Mouse (Mus musculus) left cerebral cortex, adult 2 months (tissue): ENCODE data around the gene Cnppd1. TPM values are rescaled to one million over a fixed set of nuclear protein-coding genes. Genes with fewer than 3 reads are reported as not detected.

Source experiments
- DNase-seq, 2 experiments: peaks; one replicate each; pipeline ENCODE4 v3.0.0; 2021 to 2022; ENCODE audit warnings: low spot score in 2 of 2, mixed read lengths in 1 of 2; ENCODE audit errors: extremely low spot score in 1 of 2
- H3K27ac ChIP-seq: fragments of 200-600 bp; 2 replicates; pipeline ENCODE4 v1.8.1; 2022
- H3K4me3 ChIP-seq: fragments of 200-600 bp; 2 replicates; pipeline ENCODE4 v1.8.1; 2022
- CTCF ChIP-seq: fragments of 200-600 bp; IDR thresholded peaks from 2 replicates; pipeline ENCODE4 v1.8.1; 2022; ENCODE audit warnings: antibody characterized with exemption, mild to moderate bottlenecking, moderate library complexity
- intact Hi-C: fragments of 180-260 bp; cut with DNase I; formaldehyde crosslinking; loops from one replicate; pipeline ENCODE4 v1.15.1; 2025
- total RNA-seq, 2 experiments: library from RNA; stranded (reverse); gene quantifications; 2 replicates each; pipeline ENCODE4 v1.2.3; 2021

Gene Cnppd1
- total RNA-seq, 2 experiments from 2014 or later, result 32.5 to 36.0 TPM

GRCm38 (mm10) chr1:75145589-75145988 lies 3.1 kb upstream of the Cnppd1 start:
- Histone ChIP-seq H3K4me3 (no peak overlapping the region), H3K27ac (no peak overlapping the region)
- intact Hi-C loops, result no loop called here
- no peak for TF ChIP-seq CTCF
- no peak for DNase-seq

DNA sequence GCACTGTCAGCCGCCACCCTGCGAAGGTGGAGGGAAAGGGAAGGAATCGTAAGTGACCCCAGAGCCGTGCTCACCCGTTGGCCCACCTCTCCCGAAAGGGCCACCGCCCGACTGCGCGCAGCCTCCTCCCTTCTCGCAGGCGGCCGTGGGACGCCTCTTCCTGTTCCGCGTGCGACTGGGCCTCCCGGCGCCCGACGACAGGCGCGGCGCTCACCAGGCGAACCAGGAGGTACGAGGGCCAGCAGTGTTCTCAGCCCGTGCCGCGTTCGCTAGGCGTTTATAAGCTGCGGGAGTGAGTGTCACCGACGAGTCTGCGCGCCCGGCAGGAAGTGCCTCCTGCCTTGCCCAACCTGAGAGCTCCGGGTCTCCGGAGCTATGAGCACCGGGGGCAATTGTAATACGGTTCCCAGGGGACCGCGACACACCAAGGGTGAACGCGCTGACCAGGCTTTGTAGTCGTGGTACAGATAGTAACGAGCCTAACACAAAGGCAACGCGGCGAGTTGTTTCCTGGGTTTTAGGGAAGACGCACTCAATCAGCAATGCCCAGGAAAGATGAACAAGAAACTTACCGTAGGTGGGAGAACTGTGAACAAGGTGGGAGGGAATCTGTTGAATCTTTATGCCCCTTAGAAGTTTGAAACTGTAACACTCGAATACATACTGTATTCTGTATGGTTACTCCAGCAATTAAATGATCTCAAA lies 873 bp downstream of the Cnppd1 start:
- intact Hi-C loops, result loop anchor here (2.0 kb wide), 2 partner anchors 27 to 39 kb away; partner anchors contain the start of genes Abcb6 and Zfand2b

GRCm38 (mm10) chr1:75140601-75141190 lies 1.8 kb downstream of the Cnppd1 start:
- Histone ChIP-seq H3K27ac (peak overlapping the region; percentile 99), H3K4me3 (peak overlapping the region; percentile 77)
- no peak for TF ChIP-seq CTCF
- no peak for DNase-seq
- intact Hi-C loops, result no loop called here

More for the DNA sequence above, 873 bp downstream of the Cnppd1 start:
- DNase-seq, result peak; percentile 60 to 64
- Histone ChIP-seq H3K4me3 (peak overlapping the region; percentile 77), H3K27ac (peak overlapping the region; percentile 99)
- no peak for TF ChIP-seq CTCF

DNA sequence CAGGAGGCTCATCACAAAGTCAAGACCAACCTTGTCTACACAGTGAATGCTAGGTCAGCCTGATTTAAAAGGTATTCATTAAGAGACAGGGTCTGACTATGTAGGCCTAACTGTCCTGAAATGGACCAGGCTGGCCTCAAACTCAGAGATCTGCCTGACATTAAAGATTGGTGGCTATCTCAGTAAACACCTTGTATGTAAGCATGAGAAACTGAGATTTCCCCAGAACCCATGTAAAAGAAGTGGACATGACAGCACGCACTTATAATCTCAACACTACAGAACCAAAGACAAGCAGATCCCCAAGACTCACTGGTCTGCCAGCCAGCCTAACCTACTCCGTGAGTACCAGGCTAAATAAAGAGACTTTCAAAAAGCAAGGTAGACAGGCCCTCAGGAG lies 4.1 kb downstream of the Cnppd1 start:
- Histone ChIP-seq H3K27ac (no peak overlapping the region), H3K4me3 (no peak overlapping the region)
- TF ChIP-seq CTCF, result no peak
- intact Hi-C loops, result no loop called here
- no peak for DNase-seq

DNA sequence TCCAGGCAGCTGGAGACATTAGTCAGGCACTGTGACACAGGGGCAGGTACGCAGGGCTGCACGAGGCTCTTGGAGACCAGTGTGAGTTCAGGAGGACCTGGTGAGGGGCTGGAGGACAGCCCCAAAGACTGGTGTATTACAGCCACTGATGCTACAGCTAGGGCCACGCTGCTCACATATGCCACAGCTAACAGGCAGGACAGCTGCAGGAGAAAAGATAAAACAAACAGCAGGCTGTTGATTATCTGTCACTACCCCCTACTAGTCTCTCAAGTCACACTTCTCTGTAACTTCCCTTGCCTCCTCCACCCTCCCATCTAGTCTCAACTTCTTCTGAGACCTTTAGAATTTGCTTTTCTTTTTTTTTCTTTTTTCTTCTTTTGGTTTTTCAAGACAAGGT lies 5.8 kb downstream of the Cnppd1 start:
- Histone ChIP-seq H3K27ac (no peak overlapping the region), H3K4me3 (no peak overlapping the region)
- no peak for TF ChIP-seq CTCF
- DNase-seq, result no peak
- intact Hi-C loops, result no loop called here

DNA sequence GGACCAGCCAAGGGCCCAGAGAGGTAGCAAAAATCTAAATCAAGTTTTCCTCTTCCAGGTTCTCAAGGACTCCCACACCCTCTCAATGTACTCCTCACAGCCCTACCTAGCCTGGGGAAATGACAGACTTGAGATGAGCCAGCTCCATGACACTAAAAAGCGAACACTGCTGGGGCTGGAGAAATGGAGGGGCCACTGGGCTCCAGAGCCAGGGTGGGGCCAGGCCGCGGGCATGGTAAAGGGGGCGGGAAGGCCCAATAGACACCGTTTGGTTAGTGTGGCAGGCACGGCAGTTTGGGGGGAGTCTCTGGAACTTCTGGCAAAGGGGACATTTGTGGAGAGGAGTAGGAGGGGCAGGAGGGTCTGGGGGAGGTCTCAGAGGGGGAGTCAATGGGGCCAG lies 6.2 kb downstream of the Cnppd1 start:
- no peak for TF ChIP-seq CTCF
- intact Hi-C loops, result no loop called here
- no peak for DNase-seq
- Histone ChIP-seq H3K4me3 (no peak overlapping the region), H3K27ac (no peak overlapping the region)

DNA sequence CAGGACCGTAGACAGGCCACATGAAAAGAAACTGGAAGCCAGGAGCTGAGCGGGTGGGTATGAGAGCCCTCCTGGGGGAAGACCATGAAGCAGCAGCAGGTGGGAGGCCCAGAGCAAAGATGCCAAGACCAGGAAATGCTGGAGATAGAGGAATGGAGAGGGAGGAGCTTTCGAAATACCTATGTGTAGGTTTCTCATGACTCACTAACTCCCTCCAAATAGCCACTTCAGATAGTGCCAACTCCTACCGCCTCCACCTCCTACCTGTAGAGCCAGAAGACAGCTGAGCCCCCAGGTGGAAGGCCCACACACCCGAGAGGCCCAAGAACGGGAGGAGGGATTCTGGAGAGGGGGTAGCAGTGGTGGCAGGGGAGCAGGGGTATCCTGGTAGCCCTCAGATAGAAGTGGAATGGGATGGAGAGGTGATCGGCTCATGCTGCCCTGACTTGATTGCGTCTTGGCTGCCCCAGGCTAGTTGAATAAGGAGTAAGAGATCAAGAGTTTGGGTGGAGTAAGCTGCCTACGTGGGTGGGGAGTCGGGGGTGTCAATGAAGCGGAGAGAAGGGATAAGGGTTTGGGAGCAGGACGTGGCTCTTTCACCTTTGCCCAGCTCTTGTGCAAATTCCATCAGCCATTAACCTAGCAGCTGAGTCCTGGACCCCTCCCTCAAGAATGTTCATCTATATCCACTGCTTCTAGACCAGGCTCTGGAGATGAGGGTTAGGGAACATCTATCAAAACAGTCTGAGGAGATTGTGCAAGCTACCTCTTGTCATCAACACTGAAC lies 8.9 kb downstream of the Cnppd1 start, which contains the start of gene Slc23a3:
Gene Slc23a3 (minus strand): TSS at position 470 of the 787 bp plus-strand sequence.
- intact Hi-C loops, result no loop called here
- no peak for TF ChIP-seq CTCF
- Histone ChIP-seq H3K27ac (no peak within 1 kb of the TSS), H3K4me3 (no peak within 1 kb of the TSS)
- no peak for DNase-seq

- TF ChIP-seq CTCF, result no peak
- Histone ChIP-seq H3K27ac (peak overlapping the region; percentile 34), H3K4me3 (no peak overlapping the region)
- DNase-seq, result no peak
- intact Hi-C loops, result no loop called here
Measured at GRCm38 (mm10) chr1:75128641-75129040, 13.9 kb downstream of the Cnppd1 start.

DNA sequence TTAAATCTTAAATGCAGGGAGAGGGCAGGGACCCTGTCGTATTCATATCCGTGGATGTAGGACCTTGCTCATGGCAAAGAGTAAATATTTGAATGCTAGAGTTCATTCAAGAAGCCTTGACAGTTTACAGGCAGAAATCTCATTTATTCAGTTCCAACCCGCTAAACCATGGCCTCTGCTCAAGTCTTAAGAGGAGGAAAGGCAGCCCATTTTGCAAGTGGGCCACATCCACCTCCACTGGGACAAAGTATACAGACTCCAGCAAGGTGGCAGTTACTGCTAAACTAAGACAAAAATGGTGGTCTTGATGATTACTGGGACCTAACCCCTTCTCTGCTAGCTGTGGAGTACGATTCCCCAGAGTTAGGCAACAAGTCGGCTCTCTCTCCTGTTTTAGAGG lies 17.1 kb downstream of the Cnppd1 start:
- TF ChIP-seq CTCF, result no peak
- DNase-seq, result no peak
- peak overlapping the region; percentile 96 for H3K27ac ChIP-seq
- intact Hi-C loops, result no loop called here
- H3K4me3 ChIP-seq, result peak overlapping the region; percentile 66

- peak; percentile 84 to 87 for DNase-seq
- H3K27ac ChIP-seq, result peak within 1 kb of the TSS; percentile 96
- H3K4me3 ChIP-seq, result peak within 1 kb of the TSS; percentile 66
- intact Hi-C loops, result no loop called here
- TF ChIP-seq CTCF, result peak; percentile 79
Measured at GRCm38 (mm10) chr1:75124346-75125321, 17.9 kb downstream of the Cnppd1 start, which contains the start of gene Nhej1. Nhej1 (minus strand) TSS chr1:75125200.

DNA sequence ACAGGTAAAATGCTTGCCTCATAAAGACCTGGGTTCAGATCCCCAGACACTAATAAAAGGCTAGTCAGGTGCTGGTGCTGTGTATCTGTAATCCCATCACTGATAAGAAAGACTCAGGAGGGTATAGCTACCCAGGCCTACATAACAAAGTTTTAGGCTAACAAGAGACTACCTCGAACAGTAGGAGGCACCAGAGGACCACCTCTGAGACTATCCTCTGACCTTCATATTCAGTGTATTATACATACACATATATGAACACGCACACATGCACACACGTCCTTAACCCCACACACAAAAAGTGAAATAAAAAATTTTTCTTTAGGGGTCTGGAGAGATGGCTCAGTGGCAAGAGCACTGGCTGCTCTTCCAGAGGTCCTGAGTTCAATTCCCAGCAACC lies 20.3 kb downstream of the Cnppd1 start:
- no peak for TF ChIP-seq CTCF
- Histone ChIP-seq H3K4me3 (no peak overlapping the region), H3K27ac (no peak overlapping the region)
- intact Hi-C loops, result no loop called here
- no peak for DNase-seq

Other genes with a start within 250 kb of the Cnppd1 start
- gene Cryba2, start 249.6 kb downstream of the Cnppd1 start, total RNA-seq, result not detected
- gene Cfap65, start 207.1 kb downstream of the Cnppd1 start, total RNA-seq, result 1 to 10 TPM; 3.0 to 3.5 TPM
- gene Ihh, start 191.0 kb downstream of the Cnppd1 start, total RNA-seq, result under 1 TPM; 0.45 to 0.72 TPM
- 1 to 10 TPM; 2.4 to 3.3 TPM for gene Nhej1, start 17.5 kb downstream of the Cnppd1 start, total RNA-seq
- 1 to 10 TPM; 2.7 to 3.3 TPM for gene Slc23a3, start 8.8 kb downstream of the Cnppd1 start, total RNA-seq
- gene Retreg2, start 67 bp upstream of the Cnppd1 start, total RNA-seq, result 100 to 1,000 TPM; 199 to 200 TPM
- gene Zfand2b, start 25.9 kb upstream of the Cnppd1 start, total RNA-seq, result 10 to 100 TPM; 27.6 to 28.9 TPM
- gene Abcb6, start 37.7 kb upstream of the Cnppd1 start, total RNA-seq, result 10 to 100 TPM; 24.9 to 25.4 TPM
- gene Ankzf1, start 49.4 kb upstream of the Cnppd1 start, total RNA-seq, result 10 to 100 TPM; 25.7 to 30.7 TPM
- gene Atg9a, start 49.5 kb upstream of the Cnppd1 start, total RNA-seq, result 100 to 1,000 TPM; 131 to 132 TPM
- 10 to 100 TPM; 12.7 to 15.6 TPM for gene Glb1l, start 68.1 kb upstream of the Cnppd1 start, total RNA-seq
- 10 to 100 TPM; 85.6 to 86.0 TPM for gene Stk16, start 68.1 kb upstream of the Cnppd1 start, total RNA-seq
- gene Tuba4a, start 77.2 kb upstream of the Cnppd1 start, total RNA-seq, result 100 to 1,000 TPM; 594 to 616 TPM
- not detected for gene A630095N17Rik, start 89.4 kb upstream of the Cnppd1 start, total RNA-seq
- gene Dnajb2, start 93.7 kb upstream of the Cnppd1 start, total RNA-seq, result 100 to 1,000 TPM in 1 of 2 experiments, 10 to 100 TPM in 1; 93.6 to 102 TPM
- gene Ptprn, start 121.8 kb upstream of the Cnppd1 start, total RNA-seq, result 100 to 1,000 TPM; 507 to 550 TPM
- 100 to 1,000 TPM; 144 to 184 TPM for gene Resp18, start 135.7 kb upstream of the Cnppd1 start, total RNA-seq
- gene Dnpep, start 175.3 kb upstream of the Cnppd1 start, total RNA-seq, result 10 to 100 TPM; 49.4 to 53.0 TPM
- 1 to 10 TPM in 1 of 2 experiments, under 1 TPM in 1; 0.77 to 1.7 TPM for gene Des, start 217.6 kb upstream of the Cnppd1 start, total RNA-seq
- gene Speg, start 232.6 kb upstream of the Cnppd1 start, total RNA-seq, result 100 to 1,000 TPM; 199 to 215 TPM